Mouse (Mus musculus): ENCODE measurements around the gene Lipa. TPM values are rescaled to one million over a fixed set of nuclear protein-coding genes. Genes with fewer than 3 reads are reported as not detected.

Lipa gene
- polyA plus RNA-seq, 1 experiment from 2014 or later, result 19.1 TPM

GRCm38 (mm10) chr19:34493859-34494258, 33.4 kb downstream of the Lipa start:
- DNase-seq (ENCODE audit: low spot score), result no peak
- H3K4me3 ChIP-seq (ENCODE audit: low read depth, low read length), result no peak overlapping the region
- H3K4me1 ChIP-seq (replicated peaks; ENCODE audit: control insufficient read depth, insufficient read depth), result no peaks in the 10 kb centered on the region
- no peak for ATAC-seq (ENCODE audit: low FRiP score, low TSS enrichment)
- 90% methylated on average over 4 of the region's 4 CpGs for WGBS
- no peak overlapping the region for H3K4me2 ChIP-seq (replicated peaks; ENCODE audit: low read depth)
- TF ChIP-seq EP300 (optimal IDR thresholded peaks at IDR 0.05) (no peak), CTCF (IDR thresholded peaks at IDR 0.05; ENCODE audit: low read depth) (no peak)
- 0 out of 2 replicates have a peak, but pooled peaks cover 5% of the 10 kb centered on the region for H3K36me3 ChIP-seq (ENCODE audit: control insufficient read depth, insufficient read depth, low read length)
- no peaks in the 10 kb centered on the region for H3K9me3 ChIP-seq (ENCODE audit: control insufficient read depth, low read length)
- H3K9ac ChIP-seq (ENCODE audit: low read length), result no peak overlapping the region
- H3K27ac ChIP-seq (replicated peaks), result no peak overlapping the region
- no peaks in the 10 kb centered on the region for H3K27me3 ChIP-seq (ENCODE audit: control insufficient read depth, insufficient read depth, low read length)

GRCm38 (mm10) chr19:34483547-34483946, 43.7 kb downstream of the Lipa start:
- TF ChIP-seq CTCF (IDR thresholded peaks at IDR 0.05; ENCODE audit: low read depth) (peak; percentile 82), EP300 (optimal IDR thresholded peaks at IDR 0.05) (no peak)
- 11% methylated on average over 4 of the region's 4 CpGs for WGBS
- peak; percentile 16 for DNase-seq (ENCODE audit: low spot score)

GRCm38 (mm10) chr19:34474991-34475971, 52.0 kb downstream of the Lipa start, which contains the start of gene Ch25h:
Ch25h (minus strand) TSS chr19:34475164.
- peak; percentile 42 for DNase-seq (ENCODE audit: low spot score)
- no peaks in the 10 kb centered on the region for H3K4me1 ChIP-seq (replicated peaks; ENCODE audit: control insufficient read depth, insufficient read depth)
- 3% methylated on average over 32 of the region's 35 CpGs for WGBS
- peak within 1 kb of the TSS; percentile 86 for H3K4me2 ChIP-seq (replicated peaks; ENCODE audit: low read depth)
- no peak for TF ChIP-seq CTCF (IDR thresholded peaks at IDR 0.05; ENCODE audit: low read depth)
- no peak for TF ChIP-seq EP300 (optimal IDR thresholded peaks at IDR 0.05)
- no peaks in the 10 kb centered on the region for H3K36me3 ChIP-seq (ENCODE audit: control insufficient read depth, insufficient read depth, low read length)
- no peak within 1 kb of the TSS; the same call in 1 of the 2 replicates for H3K27ac ChIP-seq (replicated peaks)
- H3K4me3 ChIP-seq (ENCODE audit: low read depth, low read length), result peak within 1 kb of the TSS; percentile 59
- no peaks in the 10 kb centered on the region for H3K9me3 ChIP-seq (ENCODE audit: control insufficient read depth, low read length)
- no peaks in the 10 kb centered on the region for H3K27me3 ChIP-seq (ENCODE audit: control insufficient read depth, insufficient read depth, low read length)
- peak; percentile 42; the same call in 1 of the 2 replicates for ATAC-seq (ENCODE audit: low FRiP score, low TSS enrichment)
- peak within 1 kb of the TSS; percentile 53 for H3K9ac ChIP-seq (ENCODE audit: low read length)

More at GRCm38 (mm10) chr19:34483547-34483946, 43.7 kb downstream of the Lipa start:
- no peaks in the 10 kb centered on the region for H3K27me3 ChIP-seq (ENCODE audit: control insufficient read depth, insufficient read depth, low read length)
- no peak overlapping the region for H3K4me2 ChIP-seq (replicated peaks; ENCODE audit: low read depth)
- no peak for ATAC-seq (ENCODE audit: low FRiP score, low TSS enrichment)
- H3K27ac ChIP-seq (replicated peaks), result no peak overlapping the region
- no peak overlapping the region for H3K4me3 ChIP-seq (ENCODE audit: low read depth, low read length)
- H3K9me3 ChIP-seq (ENCODE audit: control insufficient read depth, low read length), result no peaks in the 10 kb centered on the region
- H3K36me3 ChIP-seq (ENCODE audit: control insufficient read depth, insufficient read depth, low read length), result no peaks in the 10 kb centered on the region
- H3K9ac ChIP-seq (ENCODE audit: low read length), result no peak overlapping the region
- no peaks in the 10 kb centered on the region for H3K4me1 ChIP-seq (replicated peaks; ENCODE audit: control insufficient read depth, insufficient read depth)

GRCm38 (mm10) chr19:34474228-34474990, 52.9 kb downstream of the Lipa start:
- Histone ChIP-seq H3K4me3 (ENCODE audit: low read depth, low read length) (peak overlapping the region; percentile 59), H3K36me3 (ENCODE audit: control insufficient read depth, insufficient read depth, low read length) (no peaks in the 10 kb centered on the region), H3K27me3 (ENCODE audit: control insufficient read depth, insufficient read depth, low read length) (no peaks in the 10 kb centered on the region), H3K9me3 (ENCODE audit: control insufficient read depth, low read length) (no peaks in the 10 kb centered on the region), H3K27ac (replicated peaks) (no peak overlapping the region), H3K4me1 (replicated peaks; ENCODE audit: control insufficient read depth, insufficient read depth) (no peaks in the 10 kb centered on the region), H3K9ac (ENCODE audit: low read length) (peak overlapping the region; percentile 53), H3K4me2 (replicated peaks; ENCODE audit: low read depth) (peak overlapping the region; percentile 86)
- ATAC-seq (ENCODE audit: low FRiP score, low TSS enrichment) (peak; percentile 56; the same call in 1 of the 2 replicates), DNase-seq (ENCODE audit: low spot score) (peak; percentile 43)
- 8% methylated on average over 49 of the region's 49 CpGs for WGBS
- TF ChIP-seq CTCF (IDR thresholded peaks at IDR 0.05; ENCODE audit: low read depth) (no peak), EP300 (optimal IDR thresholded peaks at IDR 0.05) (no peak)

GRCm38 (mm10) chr19:34471703-34472102, 55.6 kb downstream of the Lipa start:
- ATAC-seq (ENCODE audit: low FRiP score, low TSS enrichment), result no peak
- no peak for DNase-seq (ENCODE audit: low spot score)
- no peaks in the 10 kb centered on the region for H3K27me3 ChIP-seq (ENCODE audit: control insufficient read depth, insufficient read depth, low read length)
- TF ChIP-seq EP300 (optimal IDR thresholded peaks at IDR 0.05) (no peak), CTCF (IDR thresholded peaks at IDR 0.05; ENCODE audit: low read depth) (no peak)
- no peak overlapping the region for H3K9ac ChIP-seq (ENCODE audit: low read length)
- H3K27ac ChIP-seq (replicated peaks), result no peak overlapping the region
- no peak overlapping the region for H3K4me3 ChIP-seq (ENCODE audit: low read depth, low read length)
- 85% methylated on average over 2 of the region's 2 CpGs for WGBS
- H3K36me3 ChIP-seq (ENCODE audit: control insufficient read depth, insufficient read depth, low read length), result no peaks in the 10 kb centered on the region
- no peak overlapping the region for H3K4me2 ChIP-seq (replicated peaks; ENCODE audit: low read depth)
- H3K9me3 ChIP-seq (ENCODE audit: control insufficient read depth, low read length), result no peaks in the 10 kb centered on the region
- no peaks in the 10 kb centered on the region for H3K4me1 ChIP-seq (replicated peaks; ENCODE audit: control insufficient read depth, insufficient read depth)

Data from stomach, postnatal 0 days (tissue).